Mouse (Mus musculus) bone marrow, adult 2 months (tissue): ENCODE measurements around the gene Zfp677. TPM values are rescaled to one million over a fixed set of nuclear protein-coding genes. Genes with fewer than 3 reads are reported as not detected.
"Not testable (repeated sequence)": the region's sequence is repeated elsewhere in the genome, so short reads cannot be mapped to it uniquely, and the experiment has no call there.

ENCODE experiments used
- H3K27ac ChIP-seq: fragments of 200-500 bp; 2 replicates; pipeline ENCODE4 v1.5.1; 2012; ENCODE audit warnings: low read depth, mild to moderate bottlenecking, control low read depth, inconsistent platforms, low read length; ENCODE audit not compliant: control insufficient read depth, poor library complexity, insufficient read depth
- H3K4me1 ChIP-seq: fragments of 200-500 bp; 2 replicates; pipeline ENCODE4 v1.6.1; 2011; ENCODE audit warnings: low read length; ENCODE audit not compliant: control insufficient read depth, insufficient read depth
- H3K4me3 ChIP-seq: fragments of 200-500 bp; replicated peaks from 2 replicates; pipeline ENCODE3; 2011; ENCODE audit warnings: mild to moderate bottlenecking, low read depth, low read length, control low read depth; ENCODE audit not compliant: control insufficient read depth
- CTCF ChIP-seq: fragments of 200-500 bp; IDR thresholded peaks from 2 replicates; pipeline ENCODE4 v1.5.1; 2011; ENCODE audit warnings: low read length, control low read depth; ENCODE audit not compliant: control insufficient read depth, insufficient read depth
- POLR2A ChIP-seq: fragments of 200-500 bp; IDR thresholded peaks from 2 replicates; pipeline ENCODE4 v1.6.1; 2011; ENCODE audit warnings: low read depth, mild to moderate bottlenecking, control low read depth, low read length, borderline replicate concordance; ENCODE audit not compliant: control insufficient read depth
- WGBS: fragments of 180-500 bp; shearing (Covaris S2); methylation state at CpG from one replicate; pipeline ENCODE4 v1.1.7; 2018; 5-methylcytosine and 5-hydroxymethylcytosine counted together
- polyA plus RNA-seq: library from polyadenylated mRNA; stranded (reverse); fragments of >200 nt; gene quantifications from 2 replicates; pipeline ENCODE4 v1.2.4, GENCODE M21; 2011; ENCODE audit warnings: low replicate concordance; ENCODE audit not compliant: missing spikeins, insufficient read depth, insufficient read length

Gene Zfp677
- 0.77 and 1.9 TPM in 2 replicates for polyA plus RNA-seq

- Histone ChIP-seq H3K4me3 (peak within 1 kb of the TSS; percentile 81), H3K4me1 (no peaks in the 10 kb centered on the region; the same call in 1 of the 2 replicates), H3K27ac (peak within 1 kb of the TSS; percentile 35)
- TF ChIP-seq POLR2A = no peak; the same call in 1 of the 2 replicates
- TF ChIP-seq CTCF = no peak
- WGBS = 3% methylated on average over 20 of the region's 20 CpGs
These were observed at the start of gene Zfp677 for GRCm38 (mm10) chr17:21383391-21384056. TSS of gene Zfp677 (plus strand) at chr17:21383748.

GRCm38 (mm10) chr17:21368018-21368417 is 15.5 kb upstream of the Zfp677 start:
- WGBS = 65% methylated on average over 3 of the region's 3 CpGs
- not testable (repeated sequence) for H3K4me1 ChIP-seq, H3K4me3 ChIP-seq, H3K27ac ChIP-seq

- H3K27ac ChIP-seq = no peak overlapping the region
- H3K4me1 ChIP-seq = no peaks in the 10 kb centered on the region; the same call in 1 of the 2 replicates
- H3K4me3 ChIP-seq = peak overlapping the region; percentile 42
- 13% methylated on average over 31 of the region's 31 CpGs for WGBS
- TF ChIP-seq CTCF (no peak), POLR2A (no peak)
These were observed 13.4 kb upstream of the Zfp677 start for GRCm38 (mm10) chr17:21369925-21370719.

GRCm38 (mm10) chr17:21375311-21375710 is 8.2 kb upstream of the Zfp677 start:
- no peak overlapping the region for H3K27ac ChIP-seq
- no peaks in the 10 kb centered on the region; the same call in 1 of the 2 replicates for H3K4me1 ChIP-seq
- 57% methylated on average over 1 of the region's 1 CpGs for WGBS
- TF ChIP-seq CTCF = no peak
- TF ChIP-seq POLR2A = no peak
- H3K4me3 ChIP-seq = no peak overlapping the region

GRCm38 (mm10) chr17:21384057-21384411 is 486 bp downstream of the Zfp677 start:
- Histone ChIP-seq H3K27ac (peak overlapping the region; percentile 35; the same call in 1 of the 2 replicates), H3K4me1 (no peaks in the 10 kb centered on the region; the same call in 1 of the 2 replicates), H3K4me3 (peak overlapping the region; percentile 81)
- 13% methylated on average over 8 of the region's 8 CpGs for WGBS
- TF ChIP-seq CTCF (no peak), POLR2A (no peak)

GRCm38 (mm10) chr17:21422664-21423599 is 39.4 kb downstream of the Zfp677 start, which contains the start of gene Zfp54:
TSS of gene Zfp54 (plus strand) at chr17:21423227.
- 0% methylated on average over 22 of the region's 22 CpGs for WGBS
- TF ChIP-seq POLR2A = 0 out of 2 replicates have a peak, but pooled peaks have one; percentile 18
- TF ChIP-seq CTCF = peak; percentile 47
- H3K4me1 ChIP-seq = no peaks in the 10 kb centered on the region
- H3K4me3 ChIP-seq = peak within 1 kb of the TSS; percentile 89
- H3K27ac ChIP-seq = peak within 1 kb of the TSS; percentile 52

- WGBS = 76% methylated on average over 9 of the region's 9 CpGs
- not testable (repeated sequence) for H3K4me1 ChIP-seq, H3K4me3 ChIP-seq, H3K27ac ChIP-seq
These were observed 55.4 kb downstream of the Zfp677 start for GRCm38 (mm10) chr17:21438806-21439400.

Other genes starting within 250 kb of the Zfp677 start
- gene Vmn1r234, start 157.7 kb upstream of the Zfp677 start, polyA plus RNA-seq = not detected in 2 replicates
- gene Vmn1r235, start 127.3 kb upstream of the Zfp677 start, polyA plus RNA-seq = not detected in 2 replicates
- gene Vmn1r236, start 100.8 kb upstream of the Zfp677 start, polyA plus RNA-seq = 0.32 TPM in 1 of 2 replicates, not detected in the other
- gene Vmn1r237, start 71.9 kb upstream of the Zfp677 start, polyA plus RNA-seq = not detected in 2 replicates
- gene Zfp54, start 39.5 kb downstream of the Zfp677 start, polyA plus RNA-seq = 0.77 and 4.6 TPM in 2 replicates
- 3.2 and 6.0 TPM in 2 replicates for gene Zfp51, start 66.6 kb downstream of the Zfp677 start, polyA plus RNA-seq
- 2.7 and 6.8 TPM in 2 replicates for gene Zfp53, start 105.2 kb downstream of the Zfp677 start, polyA plus RNA-seq
- 3.3 and 4.0 TPM in 2 replicates for gene Zfp52, start 151.8 kb downstream of the Zfp677 start, polyA plus RNA-seq
- gene Zfp948, start 183.3 kb downstream of the Zfp677 start, polyA plus RNA-seq = 1.7 and 2.6 TPM in 2 replicates